Mouse (Mus musculus): ENCODE data around the gene Extl1.
A peak's percentile ranks its signal among the peaks of the same experiment; 100 is the strongest.

The Extl1 gene

GRCm38 (mm10) chr4:134310106-134310505, 73.5 kb downstream of the Extl1 start:
- DNase-seq, result no peak

- DNase-seq, result peak; percentile 91
Measured at GRCm38 (mm10) chr4:134307367-134308072, 76.1 kb downstream of the Extl1 start.

- no peak for DNase-seq
Measured at GRCm38 (mm10) chr4:134306963-134307362, 76.7 kb downstream of the Extl1 start.
